Mouse (Mus musculus) adrenal gland, adult 8-10 months (tissue): ENCODE data around the gene Man2a2. TPM values are rescaled to one million over a fixed set of nuclear protein-coding genes. Genes with fewer than 3 reads are reported as not detected.

Experiments
- DNase-seq: peaks from one replicate; pipeline ENCODE4 v3.0.0; 2022
- total RNA-seq, 4 experiments: library from RNA; stranded (reverse); gene quantifications; 2 replicates each; pipeline ENCODE4 v1.2.4; 2022

Man2a2 gene
- total RNA-seq, 4 experiments from 2014 or later: 92.4 to 158 (median 132) TPM

DNA sequence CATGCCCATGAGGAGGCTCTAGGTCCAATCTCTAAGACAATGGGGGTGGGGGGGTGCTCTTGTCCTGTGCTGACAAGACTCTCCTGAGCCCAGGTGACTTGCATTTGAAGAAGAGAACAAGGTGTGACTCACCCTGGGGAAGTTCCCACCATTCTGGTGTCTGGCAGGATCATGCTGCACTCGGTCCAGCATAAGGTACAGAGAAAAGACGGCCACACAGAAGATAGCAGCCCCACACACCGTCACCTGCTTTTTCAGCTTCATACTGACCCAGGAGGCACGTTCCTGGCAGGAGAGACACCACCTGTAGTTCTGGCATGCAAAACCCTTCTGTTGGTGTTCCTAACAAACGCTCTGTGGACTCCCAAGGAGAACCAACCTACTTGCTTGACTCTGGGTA, 1.7 kb downstream of the Man2a2 start:
- no peak for DNase-seq

GRCm38 (mm10) chr7:80368635-80369421, 2.3 kb downstream of the Man2a2 start:
- no peak for DNase-seq

DNA sequence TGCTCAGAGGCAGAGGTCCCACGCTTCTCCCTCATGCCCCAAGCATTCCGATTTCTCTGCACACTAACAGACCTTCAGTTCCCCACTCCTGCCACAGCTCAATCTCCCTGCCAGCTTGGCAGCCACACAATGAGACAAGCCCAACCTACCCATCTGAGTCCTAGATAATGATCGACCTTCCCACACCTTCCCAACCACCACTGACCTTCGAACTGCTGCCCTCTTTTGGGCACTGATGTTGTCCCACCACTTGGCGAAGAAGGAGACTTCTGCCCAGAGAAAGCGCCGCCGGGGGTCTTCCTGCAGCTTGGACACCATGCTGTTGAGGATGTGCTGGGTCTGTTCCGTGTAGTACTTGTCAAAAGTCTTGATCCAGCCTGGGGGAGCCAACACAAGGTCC, 3.2 kb downstream of the Man2a2 start:
- DNase-seq: no peak

GRCm38 (mm10) chr7:80367232-80367631, 3.9 kb downstream of the Man2a2 start:
- no peak for DNase-seq

DNA sequence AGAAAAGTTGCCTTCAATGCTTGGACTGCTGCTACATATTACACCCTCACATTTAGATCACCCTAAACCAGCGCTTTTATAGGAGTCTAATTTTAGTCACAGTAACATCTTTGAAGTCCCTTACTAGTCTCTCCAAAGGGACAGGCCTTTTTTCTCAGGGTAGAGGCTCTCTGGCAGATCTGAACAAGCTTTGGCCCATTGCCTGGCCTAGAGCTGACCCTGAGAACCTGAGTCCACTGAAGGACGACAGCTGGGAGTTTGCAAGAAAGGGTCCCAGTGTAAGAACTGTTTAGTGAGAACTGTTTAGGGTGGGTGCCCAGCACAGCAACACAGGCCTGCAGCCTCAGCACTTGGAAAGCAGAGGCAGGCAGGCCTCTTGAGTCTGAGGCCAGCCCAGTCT, 5.4 kb downstream of the Man2a2 start:
- DNase-seq: peak; percentile 76

DNA sequence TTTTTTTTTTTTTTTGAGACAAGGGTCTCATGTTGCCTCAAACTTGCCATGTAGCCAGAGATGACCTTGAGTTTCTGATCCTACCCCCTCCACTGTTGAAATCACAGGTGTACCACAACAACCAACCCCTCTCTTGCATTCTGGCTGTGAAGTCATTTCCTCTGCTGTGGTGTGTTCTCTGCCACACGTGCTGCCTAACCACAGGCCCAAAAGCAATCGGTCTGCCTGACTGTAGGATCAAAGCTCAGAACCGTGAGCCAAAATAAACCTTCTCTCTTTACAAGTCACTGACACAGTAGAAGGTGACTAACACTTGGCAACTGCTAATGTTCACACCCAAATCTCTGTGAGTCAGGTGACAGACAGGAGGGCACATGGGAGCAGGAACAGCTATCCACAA, 10.7 kb downstream of the Man2a2 start:
- no peak for DNase-seq

DNA sequence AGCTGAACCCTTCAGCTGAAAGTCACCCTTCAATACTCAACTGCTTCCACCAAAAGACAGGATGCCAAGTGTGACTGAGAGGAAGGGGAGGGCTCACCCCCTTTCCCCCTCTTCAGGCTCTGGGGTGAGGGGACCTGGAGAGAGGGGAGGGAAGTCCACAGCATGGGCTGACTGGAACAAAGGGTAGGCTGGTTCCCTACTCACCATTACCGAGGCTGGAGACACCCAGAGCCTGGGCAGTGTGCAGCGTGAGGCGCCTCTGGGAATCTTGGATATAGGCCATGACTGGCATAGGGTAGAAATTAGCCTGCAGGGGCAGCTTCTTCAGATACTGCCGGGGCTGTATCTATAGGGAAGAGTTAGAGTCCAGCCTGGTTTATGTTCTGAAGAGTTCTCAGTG, 13.1 kb downstream of the Man2a2 start:
- DNase-seq: no peak

- DNase-seq: no peak
These were observed 14.0 kb downstream of the Man2a2 start for GRCm38 (mm10) chr7:80357156-80357555.

DNA sequence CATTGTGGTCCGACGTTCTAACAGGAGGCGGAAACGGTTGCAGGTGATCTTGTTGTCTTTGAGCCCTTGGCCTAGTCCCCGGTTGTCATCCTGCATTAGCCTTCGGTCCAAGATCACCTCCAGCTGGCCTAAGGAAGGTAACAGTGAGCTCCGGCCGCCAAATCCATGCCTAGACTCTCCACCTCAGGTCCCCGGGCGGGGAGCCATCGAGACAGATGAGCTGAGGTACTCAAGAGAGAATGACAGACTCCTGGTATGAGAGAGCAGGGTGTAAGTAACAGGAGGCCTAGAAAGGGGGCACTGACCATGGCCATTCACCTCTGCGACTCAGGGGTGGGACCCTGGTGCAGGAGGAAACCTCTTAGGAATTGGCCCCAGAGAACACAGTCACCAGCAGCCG, 14.8 kb downstream of the Man2a2 start:
- DNase-seq: no peak

GRCm38 (mm10) chr7:80352920-80353319, 18.3 kb downstream of the Man2a2 start:
- no peak for DNase-seq

DNA sequence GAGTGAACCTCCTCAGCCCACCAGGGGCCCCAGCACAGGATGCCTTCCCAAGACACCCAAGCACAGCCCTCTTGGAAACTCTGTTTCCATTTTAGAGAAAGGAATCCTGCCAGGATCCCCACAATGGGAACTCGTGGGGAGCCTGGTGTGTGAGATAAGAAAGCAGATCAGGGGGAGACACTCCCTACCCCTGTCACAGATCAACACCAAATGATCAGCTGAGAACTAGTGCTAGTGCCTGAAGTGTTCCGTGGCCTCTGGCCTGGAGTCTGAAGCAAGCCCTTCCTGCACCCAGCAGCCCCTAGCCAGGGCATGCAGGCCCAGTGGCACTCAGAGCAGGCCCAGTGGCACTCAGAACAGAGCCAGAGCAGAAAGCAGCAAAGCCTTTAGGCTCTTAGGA, 20.4 kb downstream of the Man2a2 start:
- no peak for DNase-seq

DNA sequence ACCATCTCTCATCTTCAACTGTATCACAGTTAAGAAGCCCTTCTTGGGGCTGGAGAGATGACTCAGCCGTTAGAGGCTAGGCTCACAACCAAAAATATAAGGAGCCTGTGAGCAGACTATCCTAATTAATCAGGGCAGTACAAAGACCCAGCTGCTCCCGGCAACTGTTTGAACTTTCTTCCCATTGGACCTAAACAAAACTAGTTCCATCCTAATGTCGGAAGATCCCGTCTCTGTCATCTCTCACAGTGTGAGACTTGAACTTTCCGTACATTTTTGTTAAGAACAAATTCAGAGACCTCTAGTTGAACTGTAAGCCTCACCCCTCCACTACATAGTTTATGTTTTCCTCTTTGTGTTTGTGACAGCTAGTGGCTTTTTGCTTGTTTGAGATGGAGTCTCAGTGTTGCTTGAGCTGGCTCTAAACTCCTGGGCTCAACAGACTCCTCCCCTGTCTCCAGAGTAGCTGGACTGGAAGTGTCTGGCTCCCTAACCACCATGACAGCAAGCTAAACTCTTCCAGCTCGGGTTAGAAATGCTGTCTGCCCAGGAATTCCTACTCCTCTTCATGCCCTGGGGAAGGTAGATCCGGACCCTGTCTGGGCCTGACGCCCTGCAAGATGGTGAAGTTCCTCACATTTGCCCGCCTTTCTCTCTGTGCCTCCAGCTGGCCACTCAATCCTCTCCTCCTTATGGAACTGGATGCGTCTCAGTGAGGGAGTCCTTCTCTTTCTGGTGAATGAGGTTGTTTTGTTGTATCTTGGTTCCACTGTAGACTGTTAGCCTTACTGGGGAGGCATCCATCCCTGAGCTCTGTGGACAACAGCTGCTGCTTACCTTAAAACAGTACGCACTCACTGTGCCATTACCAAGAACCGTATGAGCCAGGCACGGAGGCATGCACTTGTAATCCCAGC, 23.2 kb downstream of the Man2a2 start:
- no peak for DNase-seq

DNA sequence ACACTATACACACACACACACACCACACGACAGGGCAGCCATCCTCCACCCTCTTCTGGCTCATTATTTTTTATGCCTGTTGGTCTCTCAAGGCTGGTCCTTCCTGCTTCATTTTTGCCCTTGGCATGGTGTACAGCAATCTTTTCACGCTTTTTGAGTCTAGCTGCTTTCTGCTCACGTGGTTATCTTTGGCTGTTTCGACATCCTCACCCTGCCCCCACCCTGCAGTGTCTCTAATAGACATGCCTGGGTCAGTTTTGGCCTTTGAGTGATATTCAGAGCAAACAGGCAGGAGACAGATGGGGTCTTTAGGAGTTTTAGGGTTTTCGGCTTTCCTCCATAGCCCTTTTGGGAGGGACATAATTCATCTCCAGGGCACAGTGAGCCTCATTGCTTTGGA, 24.3 kb downstream of the Man2a2 start:
- DNase-seq: no peak

DNA sequence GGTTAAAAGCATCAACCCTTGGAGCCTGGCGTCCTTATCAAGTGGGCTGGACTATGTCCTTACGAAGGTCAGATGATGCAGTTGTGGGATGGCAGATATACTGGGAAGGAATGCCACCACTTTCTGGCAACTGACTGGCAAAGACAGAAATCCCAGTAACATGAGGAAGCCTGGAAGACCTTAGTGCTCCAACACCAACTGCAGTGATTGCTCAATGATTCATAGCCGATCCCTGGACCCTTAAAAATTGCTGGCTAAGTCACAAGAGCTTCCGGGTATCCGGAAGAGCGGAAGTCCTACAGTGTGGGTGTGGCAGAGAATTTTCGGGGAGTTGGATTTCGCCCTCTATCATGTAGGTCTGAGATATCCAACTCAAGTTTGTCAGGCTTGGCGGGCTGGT, 25.0 kb downstream of the Man2a2 start:
- no peak for DNase-seq

GRCm38 (mm10) chr7:80343270-80344018, 27.7 kb downstream of the Man2a2 start:
- DNase-seq: no peak

GRCm38 (mm10) chr7:80342858-80343257, 28.3 kb downstream of the Man2a2 start, which contains the start of gene Hddc3:
TSS of gene Hddc3 (plus strand) at chr7:80343104.
- DNase-seq: peak; percentile 86

- DNase-seq: no peak
These were observed 29.4 kb downstream of the Man2a2 start for GRCm38 (mm10) chr7:80341793-80342192.

DNA sequence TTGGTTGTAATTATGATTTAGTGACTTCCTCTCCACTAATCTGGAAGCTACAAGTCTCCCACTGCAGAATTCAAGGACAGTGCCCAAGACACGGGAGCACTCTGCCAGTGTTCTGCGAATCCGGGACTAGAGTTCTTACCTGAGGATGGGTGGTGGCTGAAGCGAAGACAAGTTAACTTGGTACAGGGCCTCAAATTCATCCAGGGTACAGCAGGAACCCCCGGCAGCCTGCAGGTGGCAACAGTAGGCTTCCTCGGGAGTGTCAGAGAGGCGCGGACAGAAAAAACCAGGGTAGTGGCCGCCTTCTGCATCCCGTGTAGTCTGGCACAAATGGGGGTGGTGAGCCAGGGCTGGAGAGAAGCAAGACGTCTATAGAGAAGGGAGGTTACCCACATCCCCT, 30.4 kb downstream of the Man2a2 start, which contains the start of gene Unc45a:
TSS of gene Unc45a (minus strand) at position 213 of the 400 bp plus-strand sequence.
- no peak for DNase-seq

DNA sequence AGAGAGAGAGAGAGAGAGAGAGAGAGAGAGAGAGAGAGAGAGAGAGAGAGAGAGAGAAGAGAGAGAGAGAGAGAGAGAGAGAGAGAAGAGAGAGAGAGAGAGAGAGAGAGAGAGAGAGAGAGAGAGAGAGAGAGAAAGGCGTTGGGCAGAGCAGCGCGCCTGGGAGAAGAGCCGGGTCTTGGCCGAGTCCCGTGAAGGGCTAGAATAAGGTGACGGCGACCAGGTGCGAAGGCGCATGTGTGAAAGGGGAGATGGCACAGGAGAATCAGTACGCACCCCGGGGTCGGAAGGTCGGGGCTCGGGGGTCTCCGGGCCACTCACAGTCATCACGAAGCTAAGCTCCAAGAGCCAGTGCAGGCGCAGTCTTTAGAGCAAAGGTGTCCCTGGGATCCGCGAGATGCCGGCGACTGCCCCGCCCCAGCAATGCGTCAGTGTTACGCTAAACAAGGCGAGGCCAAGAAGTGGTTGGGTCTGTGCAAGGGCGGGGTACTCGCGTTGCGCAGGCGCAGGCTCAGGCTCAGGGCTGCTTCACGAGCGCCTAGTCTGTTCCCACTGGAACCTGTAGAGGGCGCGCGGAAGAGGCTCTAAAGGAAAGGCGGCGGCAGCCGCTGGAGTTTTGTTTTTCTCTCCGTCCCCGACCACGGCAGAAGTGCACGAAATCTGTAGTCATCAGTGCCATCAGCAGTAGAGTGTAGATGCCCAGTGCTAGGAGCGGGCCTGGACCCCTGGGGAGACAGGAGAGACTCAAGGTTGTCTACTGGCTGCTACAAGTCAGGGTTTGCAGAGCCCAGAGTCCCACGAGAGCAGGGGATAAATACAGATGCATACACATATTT, 31.2 kb downstream of the Man2a2 start:
- peak; percentile 98 for DNase-seq

DNA sequence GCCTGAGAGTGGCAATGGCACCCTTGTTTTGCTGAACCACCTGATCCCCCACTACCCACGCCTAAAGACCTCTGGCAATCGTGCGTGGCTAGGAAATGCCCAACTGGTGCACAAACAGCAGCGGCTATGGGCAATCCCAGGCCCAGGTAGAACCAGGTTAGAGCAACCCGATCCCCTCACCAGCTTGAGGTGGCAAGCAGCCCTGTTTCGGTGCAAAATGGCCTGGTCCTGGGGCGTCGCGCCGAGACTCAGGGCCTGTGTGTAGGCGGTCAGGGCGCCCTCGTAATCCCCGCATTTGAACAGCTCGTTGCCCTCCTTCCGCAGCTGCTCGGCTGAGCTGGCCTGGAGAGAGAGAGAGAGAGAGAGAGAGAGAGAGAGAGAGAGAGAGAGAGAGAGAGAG, 31.8 kb downstream of the Man2a2 start:
- no peak for DNase-seq

DNA sequence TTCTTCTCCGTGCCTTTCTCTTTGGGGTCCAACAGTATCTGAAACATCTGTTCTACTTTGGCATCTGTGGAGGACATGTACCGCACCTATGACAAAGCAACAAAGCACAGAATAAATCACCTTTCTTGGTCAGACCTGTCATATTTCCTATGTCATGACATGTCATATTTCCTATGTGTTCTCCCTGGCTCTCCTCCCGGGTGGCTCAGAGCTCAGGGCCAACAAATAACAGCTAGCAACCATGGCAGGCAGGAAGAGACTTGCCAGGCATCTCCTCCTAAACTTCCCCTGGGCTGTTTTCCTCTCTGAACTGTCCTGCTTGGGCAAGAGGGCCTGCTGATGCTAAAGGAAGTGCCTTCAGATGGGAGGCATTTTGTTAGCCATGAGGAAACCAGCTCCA, 34.2 kb downstream of the Man2a2 start:
- DNase-seq: no peak

DNA sequence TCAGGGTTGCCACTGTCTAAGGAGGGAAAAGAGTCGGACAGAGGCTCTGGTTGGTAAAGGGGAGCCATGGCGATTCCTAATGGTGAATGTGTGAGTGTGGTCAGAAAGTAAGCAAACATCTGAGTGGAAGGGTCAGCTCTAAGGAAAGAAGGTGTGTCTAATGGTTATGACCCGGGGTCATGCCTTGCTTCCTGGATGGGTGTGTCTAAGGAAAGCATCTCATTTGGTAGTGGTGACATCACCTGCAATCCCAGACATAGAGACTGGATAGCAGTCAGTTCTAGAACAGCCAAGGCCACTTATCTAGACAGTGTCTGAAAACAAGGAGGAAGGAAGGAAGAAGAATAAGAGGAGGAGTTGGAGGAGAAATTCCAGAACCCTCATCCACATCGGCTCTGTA, 36.3 kb downstream of the Man2a2 start:
- DNase-seq: no peak
